Mouse (Mus musculus) right cerebral cortex, postnatal 10 days (tissue): Measurements from ENCODE around the gene Rarg.
A peak's percentile ranks its signal among the peaks of the same experiment; 100 is the strongest.

Source experiments
- DNase-seq, 2 experiments: peaks; one replicate each; pipeline ENCODE4 v3.0.0; 2021; ENCODE audit warnings: low spot score in 2 of 2

The Rarg gene

GRCm38 (mm10) chr15:102258076-102258470, 756 bp upstream of the Rarg start:
- no peak for DNase-seq

GRCm38 (mm10) chr15:102256431-102257201, 701 bp downstream of the Rarg start:
- no peak for DNase-seq

GRCm38 (mm10) chr15:102255547-102256255, 1.6 kb downstream of the Rarg start:
- no peak for DNase-seq

- DNase-seq: no peak
These were observed 6.8 kb downstream of the Rarg start for GRCm38 (mm10) chr15:102250521-102250920.

GRCm38 (mm10) chr15:102249967-102250366, 7.3 kb downstream of the Rarg start:
- no peak for DNase-seq

- DNase-seq: peak; percentile 56 to 62
These were observed 8.0 kb downstream of the Rarg start for GRCm38 (mm10) chr15:102249251-102249691.

GRCm38 (mm10) chr15:102248812-102249191, 8.5 kb downstream of the Rarg start:
- no peak for DNase-seq

GRCm38 (mm10) chr15:102248131-102248811, 9.0 kb downstream of the Rarg start:
- DNase-seq: no peak

- peak; percentile 71 to 74 for DNase-seq
These were observed 9.8 kb downstream of the Rarg start for GRCm38 (mm10) chr15:102247252-102248130.

GRCm38 (mm10) chr15:102246866-102247251, 10.5 kb downstream of the Rarg start:
- peak; percentile 94 to 95 for DNase-seq

- peak; percentile 88 to 90 for DNase-seq
These were observed 11.2 kb downstream of the Rarg start for GRCm38 (mm10) chr15:102245891-102246741.

GRCm38 (mm10) chr15:102245461-102245881, 11.8 kb downstream of the Rarg start:
- no peak for DNase-seq

- DNase-seq: no peak
These were observed 12.8 kb downstream of the Rarg start for GRCm38 (mm10) chr15:102244306-102245191.

GRCm38 (mm10) chr15:102243229-102244190, 13.8 kb downstream of the Rarg start:
- DNase-seq: no peak

GRCm38 (mm10) chr15:102242404-102243228, 14.7 kb downstream of the Rarg start:
- DNase-seq: no peak

GRCm38 (mm10) chr15:102240607-102241006, 16.7 kb downstream of the Rarg start:
- DNase-seq: no peak

GRCm38 (mm10) chr15:102239851-102240250, 17.5 kb downstream of the Rarg start:
- no peak for DNase-seq

GRCm38 (mm10) chr15:102239260-102239590, 18.1 kb downstream of the Rarg start:
- DNase-seq: peak; percentile 78 to 84
